Mouse (Mus musculus): Measurements from ENCODE around the gene Enpep.

Enpep gene

GRCm38 (mm10) chr3:129311951-129312350, 20.6 kb downstream of the Enpep start:
- no peak for DNase-seq

GRCm38 (mm10) chr3:129309926-129310325, 22.6 kb downstream of the Enpep start:
- no peak for DNase-seq

GRCm38 (mm10) chr3:129308876-129309275, 23.6 kb downstream of the Enpep start:
- no peak for DNase-seq

GRCm38 (mm10) chr3:129308102-129308752, 24.3 kb downstream of the Enpep start:
- peak; percentile 10 to 13 for DNase-seq

DNA sequence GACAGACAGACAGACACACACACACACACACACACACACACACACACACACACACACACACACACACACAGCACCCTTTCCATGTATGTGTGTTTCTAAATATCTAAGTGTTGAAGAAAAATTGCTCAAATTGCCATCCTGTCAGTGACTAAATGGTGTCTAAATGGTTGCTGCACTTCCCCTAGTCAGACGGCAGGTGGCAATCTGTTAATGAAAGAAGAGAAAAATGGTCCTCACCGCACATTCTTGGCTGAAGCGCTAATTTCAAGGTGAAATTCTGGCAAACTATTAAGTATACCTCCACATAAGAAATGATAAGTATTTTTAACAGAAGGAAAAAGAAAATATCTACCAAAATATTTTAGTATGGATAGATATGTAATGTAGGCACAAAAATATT, 28.6 kb downstream of the Enpep start:
- DNase-seq, result peak in 1 of 2 experiments; percentile 9

DNA sequence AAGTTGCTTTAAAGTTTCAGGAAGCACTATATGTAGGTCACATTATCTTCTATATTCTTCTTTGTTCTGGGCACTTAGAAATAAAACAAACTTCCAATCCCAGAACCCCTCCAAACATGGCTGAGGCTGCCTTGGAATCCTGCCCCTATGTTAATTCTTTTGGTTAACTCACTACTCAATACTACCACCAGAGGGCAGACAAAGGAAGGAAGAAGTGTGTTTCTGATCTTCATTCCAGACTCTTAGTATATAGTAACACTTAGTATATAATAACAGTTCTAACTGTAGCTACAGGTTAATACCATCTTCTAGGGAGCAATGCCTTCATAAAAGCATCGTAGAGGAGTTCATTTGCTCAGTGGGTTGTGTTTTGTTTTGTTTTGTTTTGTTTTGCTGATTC, 32.6 kb downstream of the Enpep start:
- no peak for DNase-seq

- DNase-seq, result no peak
These were observed 33.9 kb downstream of the Enpep start for GRCm38 (mm10) chr3:129298606-129299005.

DNA sequence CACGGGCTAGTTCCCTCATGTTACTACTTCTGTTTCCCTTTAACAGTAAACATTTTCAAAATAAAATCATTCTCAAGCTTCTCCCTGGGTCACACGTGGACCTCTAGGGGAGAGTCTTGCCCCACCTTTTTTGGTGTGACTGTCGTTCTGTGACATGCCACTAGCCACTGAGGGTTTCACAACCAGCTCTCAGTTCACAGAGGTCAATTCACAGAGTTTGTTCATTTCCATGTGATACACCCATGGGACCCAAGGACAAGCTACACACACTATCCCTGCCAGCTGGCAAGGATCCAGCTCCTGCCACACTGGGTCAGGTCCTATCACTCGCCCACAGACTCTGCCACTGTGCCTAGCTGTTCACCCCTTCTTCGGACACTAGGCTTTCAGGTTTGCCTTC, 35.5 kb downstream of the Enpep start:
- no peak for DNase-seq

DNA sequence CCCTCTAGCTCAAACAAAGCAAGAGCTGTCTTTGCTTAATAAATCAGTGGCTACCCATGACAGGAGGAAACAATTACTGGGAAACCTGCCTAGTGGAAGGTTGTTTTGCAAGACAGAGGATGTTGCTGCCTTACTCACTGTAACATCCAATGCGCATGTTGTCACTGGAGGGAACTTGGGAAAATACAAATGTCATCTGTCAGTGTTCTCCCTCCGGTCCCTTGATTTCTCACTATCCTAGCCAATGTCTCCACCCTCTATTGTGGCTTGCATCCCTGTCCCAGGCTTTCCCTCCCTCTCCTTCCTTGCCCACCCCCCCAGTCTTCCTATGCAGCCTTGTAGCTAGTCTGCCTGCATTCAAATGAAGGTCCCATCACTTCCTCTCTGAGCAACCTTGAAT, 36.6 kb downstream of the Enpep start:
- no peak for DNase-seq

DNA sequence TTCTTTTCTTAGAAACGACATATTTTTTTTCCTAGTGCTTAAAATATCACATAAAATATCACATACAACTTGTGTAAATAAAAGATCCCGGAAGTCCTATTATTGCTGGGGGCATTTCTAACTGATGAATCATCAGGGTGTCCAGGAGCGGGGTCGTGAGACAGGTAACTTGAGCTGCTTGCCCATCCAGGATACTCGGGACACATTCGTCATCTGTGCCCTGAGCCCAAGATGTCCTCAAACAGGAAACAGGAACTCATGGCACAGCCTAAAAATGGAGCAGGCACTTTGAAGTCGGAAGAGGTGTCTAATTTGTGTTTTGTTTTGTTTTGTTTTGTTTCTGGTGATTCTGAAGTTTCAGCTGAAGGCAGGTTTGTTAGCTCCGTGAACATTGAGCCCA, 43.0 kb downstream of the Enpep start:
- DNase-seq, result no peak

DNA sequence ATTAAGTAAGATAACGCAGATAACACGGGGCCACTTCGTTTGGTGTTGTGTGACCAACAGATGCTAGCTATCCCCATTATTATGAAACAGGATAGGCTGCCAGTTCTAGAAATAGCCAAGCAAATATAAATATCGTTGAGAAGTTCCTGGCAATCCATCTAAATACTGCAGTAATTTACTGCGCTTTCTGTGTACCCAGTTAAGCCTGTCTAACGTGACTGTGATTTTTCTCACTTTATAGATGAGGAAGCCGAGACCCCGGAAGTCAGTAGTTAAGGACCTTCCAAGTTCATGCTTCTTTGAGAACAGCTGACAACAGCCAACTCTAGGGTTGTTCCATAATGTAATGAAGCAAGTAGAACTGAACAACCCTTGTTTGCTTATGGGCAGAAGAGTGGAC, 45.4 kb downstream of the Enpep start:
- DNase-seq, result no peak

GRCm38 (mm10) chr3:129286426-129286825, 46.1 kb downstream of the Enpep start:
- DNase-seq, result no peak

GRCm38 (mm10) chr3:129284326-129284725, 48.2 kb downstream of the Enpep start:
- DNase-seq, result no peak

- DNase-seq, result no peak
These were observed 53.1 kb downstream of the Enpep start for GRCm38 (mm10) chr3:129279441-129279840.

DNA sequence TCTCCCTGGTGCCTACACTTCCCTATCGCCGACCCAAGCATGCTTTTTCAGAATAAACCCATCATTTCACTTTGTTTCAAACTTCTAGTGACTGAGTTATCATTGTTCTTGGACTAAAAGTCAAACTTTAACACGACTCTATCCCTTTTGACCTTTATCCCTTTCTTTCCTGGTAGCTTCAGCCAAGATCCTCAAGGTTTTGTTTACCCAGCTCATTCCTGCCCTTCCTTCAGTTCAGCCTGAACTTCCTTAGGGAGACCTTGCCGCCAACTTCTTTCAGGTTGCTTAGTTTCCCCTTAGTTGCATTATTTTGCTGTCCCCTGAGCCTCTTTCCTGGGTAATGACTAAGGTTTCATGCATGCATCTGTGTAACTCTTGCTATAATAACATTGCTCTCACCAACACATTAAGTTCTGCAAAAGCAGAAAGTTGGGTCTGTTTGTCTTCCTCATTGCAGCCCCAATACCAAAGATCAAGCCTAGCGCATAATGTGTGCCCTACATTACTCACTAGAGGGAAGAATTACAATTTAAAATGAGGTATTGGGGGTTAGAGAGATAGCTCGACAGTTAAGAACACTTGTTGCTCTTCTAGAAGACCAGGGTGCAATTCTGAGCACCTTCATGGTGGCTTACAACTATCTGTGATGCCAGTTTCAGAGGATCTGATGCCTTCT, 59.2 kb downstream of the Enpep start:
- no peak for DNase-seq

GRCm38 (mm10) chr3:129270044-129270443, 62.5 kb downstream of the Enpep start:
- DNase-seq, result peak in 1 of 2 experiments; percentile 3

GRCm38 (mm10) chr3:129268886-129269683, 63.4 kb downstream of the Enpep start:
- DNase-seq, result no peak

- DNase-seq, result no peak
These were observed 74.0 kb downstream of the Enpep start for GRCm38 (mm10) chr3:129258497-129258896.

- no peak for DNase-seq
These were observed 75.8 kb downstream of the Enpep start for GRCm38 (mm10) chr3:129256766-129257165.

GRCm38 (mm10) chr3:129256283-129256682, 76.2 kb downstream of the Enpep start:
- no peak for DNase-seq

GRCm38 (mm10) chr3:129254246-129254645, 78.3 kb downstream of the Enpep start:
- DNase-seq, result no peak

DNA sequence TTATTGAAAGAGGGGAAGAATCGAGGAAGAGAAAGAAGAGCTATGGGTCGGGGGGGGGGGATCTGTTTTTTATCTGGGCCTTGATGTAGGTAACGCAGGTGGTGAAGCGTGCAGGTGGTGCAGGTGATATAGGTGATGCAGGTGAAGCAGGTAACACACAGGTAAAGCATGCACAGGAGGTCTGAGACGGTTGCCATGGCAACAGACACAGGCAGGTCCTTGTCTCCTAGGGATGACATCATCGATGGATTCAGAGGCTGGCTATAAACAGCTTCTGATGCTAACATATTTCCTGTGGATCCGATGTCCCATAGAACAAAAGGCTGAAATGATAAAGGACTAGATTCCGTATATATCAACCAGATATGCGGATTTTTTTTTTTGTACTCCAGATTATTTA, 81.5 kb downstream of the Enpep start:
- DNase-seq, result no peak

DNA sequence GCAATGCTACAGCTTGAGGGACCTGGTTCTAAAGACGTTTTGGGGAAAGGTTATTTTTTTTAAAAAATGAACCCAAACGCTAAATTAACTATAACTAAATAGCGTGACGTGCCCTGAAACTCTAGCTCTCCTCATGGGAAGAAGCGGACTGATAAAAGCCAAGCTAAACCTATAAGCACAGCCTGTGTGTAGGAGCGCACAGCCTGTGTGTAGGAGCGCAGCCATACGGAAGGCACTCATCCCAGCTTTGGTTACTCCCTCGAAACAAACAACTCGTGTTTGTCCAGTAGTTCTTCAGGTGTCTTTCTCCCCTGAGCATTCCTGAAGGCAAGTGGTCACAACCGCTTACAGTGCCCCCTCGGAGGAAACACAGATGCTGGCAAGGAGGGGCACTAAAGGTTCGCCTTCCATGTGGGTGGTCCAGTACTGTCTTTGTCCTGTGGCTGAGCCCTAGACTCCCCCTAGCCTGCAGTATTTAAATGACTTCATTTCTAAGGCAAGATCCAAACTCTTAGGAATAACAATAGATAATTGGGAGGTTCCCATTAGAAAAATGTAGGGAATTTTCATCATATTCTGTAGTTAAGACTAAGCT, 93.8 kb downstream of the Enpep start:
- no peak for DNase-seq

Data from thymus, postnatal 36 days (tissue).